26 mouse cellular contexts compared by ENCODE assay signal in genomic region chr7:112831446-112831845, GRCm38 (mm10).
DNase-seq lines count a peak whose midpoint lies in the region; ATAC-seq and TF ChIP-seq lines count a peak whose summit lies in the region.
"Had no signal": no experiment of that assay in that cellular context is flagged by ENCODE, and none has a peak within 500 bp of the region (broad histone marks: within the 10 kb centered on the region; RNA-seq: fewer than 3 reads in every experiment).

No protein-coding gene starts in this region.

- no peaks in the 10 kb centered on the region for H3K36me3 ChIP-seq in forebrain, embryonic 14.5 days (ENCODE audit: control insufficient read depth, insufficient read depth, low read length)
- H3K36me3 ChIP-seq in forebrain, embryonic 16.5 days (ENCODE audit: control insufficient read depth, insufficient read depth), result no peaks in the 10 kb centered on the region
- H3K36me3 ChIP-seq in liver, adult 2 months (ENCODE audit: control insufficient read depth, insufficient read depth, low read length), result no peaks in the 10 kb centered on the region
- H3K36me3 ChIP-seq in liver, embryonic 12.5 days, result no peaks in the 10 kb centered on the region
- no peaks in the 10 kb centered on the region for H3K36me3 ChIP-seq in kidney, adult 2 months (ENCODE audit: control insufficient read depth, insufficient read depth, low read length)
- H3K36me3 ChIP-seq in kidney, postnatal 0 days (ENCODE audit: insufficient read depth, low read length), result no peaks in the 10 kb centered on the region
- H3K36me3 ChIP-seq: embryonic facial prominence, embryonic 13.5 days; forebrain, embryonic 12.5 days; hindbrain, embryonic 12.5 days; midbrain, embryonic 15.5 days; neural tube, embryonic 12.5 days had no signal

- no peak overlapping the region for H3K4me2 ChIP-seq in forebrain, embryonic 14.5 days (ENCODE audit: low read length)
- no peak overlapping the region for H3K4me2 ChIP-seq in forebrain, embryonic 16.5 days (ENCODE audit: low read length)
- H3K4me2 ChIP-seq in liver, embryonic 12.5 days, result no peak overlapping the region
- peak overlapping the region; percentile 2; the same call in 1 of the 2 replicates for H3K4me2 ChIP-seq in kidney, postnatal 0 days (ENCODE audit: low read length)
- H3K4me2 ChIP-seq: embryonic facial prominence, embryonic 13.5 days; forebrain, embryonic 12.5 days; heart, embryonic 12.5 days; hindbrain, embryonic 12.5 days; midbrain, embryonic 15.5 days; neural tube, embryonic 12.5 days had no signal

- H3K9me3 ChIP-seq in forebrain, embryonic 14.5 days (replicated peaks; ENCODE audit: control insufficient read depth, low read length), result no peaks in the 10 kb centered on the region
- H3K9me3 ChIP-seq in forebrain, embryonic 16.5 days (ENCODE audit: control insufficient read depth, low read length), result no peaks in the 10 kb centered on the region
- H3K9me3 ChIP-seq in liver, embryonic 12.5 days (replicated peaks), result no peaks in the 10 kb centered on the region
- H3K9me3 ChIP-seq in kidney, postnatal 0 days (replicated peaks; ENCODE audit: low read length), result no peaks in the 10 kb centered on the region
- H3K9me3 ChIP-seq: embryonic facial prominence, embryonic 13.5 days; forebrain, embryonic 12.5 days; heart, embryonic 12.5 days; hindbrain, embryonic 12.5 days; midbrain, embryonic 15.5 days; neural tube, embryonic 12.5 days had no signal

- no peak for DNase-seq in forebrain, embryonic 14.5 days (ENCODE audit: low spot score)
- DNase-seq in liver, adult 2 months (ENCODE audit: extremely low read depth, low read depth, low spot score), result peak; percentile 78
- peak; percentile 92 for DNase-seq in kidney, adult 2 months
- no peak for DNase-seq in kidney, postnatal 0 days (ENCODE audit: low spot score)
- no peak for DNase-seq in cerebellum, postnatal 14 days
- no peak for DNase-seq in left cerebral cortex, adult 18-20 months (ENCODE audit: low spot score in 2 of 2)
- DNase-seq: adrenal gland, postnatal 10 days; cerebellum, postnatal 36 days; embryo, embryonic 11 days; heart, adult 11 months; heart, postnatal 10 days; layer of hippocampus, postnatal 36 days; lung, adult 2 months; lung, postnatal 14 days; right cerebral cortex, postnatal 14 days had no signal

- peak overlapping the region; percentile 17; the same call in 1 of the 2 replicates for H3K27ac ChIP-seq in forebrain, embryonic 14.5 days (ENCODE audit: low read depth, low read length)
- no peak overlapping the region for H3K27ac ChIP-seq in forebrain, embryonic 16.5 days (ENCODE audit: low read length)
- H3K27ac ChIP-seq in liver, adult 2 months (replicated peaks; ENCODE audit: insufficient read depth, low read depth, low read length), result peak overlapping the region; percentile 27; the same call in 1 of the 2 replicates
- no peak overlapping the region for H3K27ac ChIP-seq in liver, embryonic 12.5 days
- H3K27ac ChIP-seq in kidney, adult 2 months (ENCODE audit: insufficient read depth, low read depth, low read length), result peak overlapping the region; percentile 97
- peak overlapping the region; percentile 75 for H3K27ac ChIP-seq in kidney, postnatal 0 days
- H3K27ac ChIP-seq: embryonic facial prominence, embryonic 13.5 days; forebrain, embryonic 12.5 days; hindbrain, embryonic 12.5 days; layer of hippocampus, adult 2 months; midbrain, embryonic 15.5 days; neural tube, embryonic 12.5 days had no signal

- H3K79me2 ChIP-seq in liver, adult 2 months (ENCODE audit: control insufficient read depth, insufficient read depth, low read length), result no peaks in the 10 kb centered on the region

- ATAC-seq in forebrain, embryonic 14.5 days, result no peak
- ATAC-seq in forebrain, embryonic 16.5 days, result no peak
- no peak for ATAC-seq in liver, embryonic 12.5 days
- peak; percentile 83 for ATAC-seq in kidney, postnatal 0 days (replicated peaks; ENCODE audit: low FRiP score, low read depth)
- ATAC-seq: activated CD4-positive, CD25-positive, alpha-beta regulatory T cell, adult 4 months; midbrain, embryonic 15.5 days had no signal

- no peaks in the 10 kb centered on the region for H3K27me3 ChIP-seq in forebrain, embryonic 14.5 days (replicated peaks; ENCODE audit: control insufficient read depth, insufficient read depth, low read length)
- no peaks in the 10 kb centered on the region for H3K27me3 ChIP-seq in forebrain, embryonic 16.5 days (replicated peaks; ENCODE audit: control insufficient read depth, insufficient read depth, low read length)
- H3K27me3 ChIP-seq in liver, adult 2 months (ENCODE audit: control insufficient read depth, insufficient read depth, low read length), result no peaks in the 10 kb centered on the region
- H3K27me3 ChIP-seq in liver, embryonic 12.5 days (replicated peaks), result no peaks in the 10 kb centered on the region; the same call in 1 of the 2 replicates
- no peaks in the 10 kb centered on the region for H3K27me3 ChIP-seq in kidney, adult 2 months (replicated peaks; ENCODE audit: control insufficient read depth, insufficient read depth, low read length)
- H3K27me3 ChIP-seq in kidney, postnatal 0 days (ENCODE audit: insufficient read depth, low read length), result no peaks in the 10 kb centered on the region
- H3K27me3 ChIP-seq: embryonic facial prominence, embryonic 13.5 days; heart, embryonic 12.5 days; hindbrain, embryonic 12.5 days; midbrain, embryonic 15.5 days; neural tube, embryonic 12.5 days had no signal

- TF ChIP-seq POLR2A in liver, adult 2 months (IDR thresholded peaks at IDR 0.05; ENCODE audit: extremely low read depth, insufficient read depth, low read length), result no peak
- TF ChIP-seq POLR2A in kidney, adult 2 months (IDR thresholded peaks at IDR 0.05; ENCODE audit: low read depth, low read length), result no peak

- no peak overlapping the region for H3K4me3 ChIP-seq in forebrain, embryonic 14.5 days (ENCODE audit: low read depth, low read length)
- no peak overlapping the region for H3K4me3 ChIP-seq in forebrain, embryonic 16.5 days (replicated peaks; ENCODE audit: low read length)
- H3K4me3 ChIP-seq in liver, adult 2 months (ENCODE audit: insufficient read depth, low read depth, low read length), result no peak overlapping the region
- no peak overlapping the region for H3K4me3 ChIP-seq in liver, embryonic 12.5 days
- no peak overlapping the region for H3K4me3 ChIP-seq in kidney, adult 2 months (ENCODE audit: insufficient read depth, low read depth, low read length)
- H3K4me3 ChIP-seq in kidney, postnatal 0 days (replicated peaks; ENCODE audit: low read depth, low read length), result no peak overlapping the region
- H3K4me3 ChIP-seq: embryonic facial prominence, embryonic 13.5 days; erythroblast, embryonic 14.5 days; forebrain, embryonic 12.5 days; heart, embryonic 12.5 days; hindbrain, embryonic 12.5 days; layer of hippocampus, adult 2 months; midbrain, embryonic 15.5 days; neural tube, embryonic 12.5 days had no signal

- H3K4me1 ChIP-seq in forebrain, embryonic 14.5 days (ENCODE audit: control insufficient read depth, insufficient read depth, low read length), result peaks cover 20% of the 10 kb centered on the region
- H3K4me1 ChIP-seq in forebrain, embryonic 16.5 days (replicated peaks; ENCODE audit: control insufficient read depth, insufficient read depth, low read length), result peaks cover 23% of the 10 kb centered on the region
- H3K4me1 ChIP-seq in liver, adult 2 months (ENCODE audit: control insufficient read depth, insufficient read depth, low read length), result peaks cover 24% of the 10 kb centered on the region
- H3K4me1 ChIP-seq in liver, embryonic 12.5 days, result peaks cover 7% of the 10 kb centered on the region; the same call in 1 of the 2 replicates
- peaks cover 60% of the 10 kb centered on the region for H3K4me1 ChIP-seq in kidney, adult 2 months (ENCODE audit: control insufficient read depth, insufficient read depth, low read length)
- H3K4me1 ChIP-seq in kidney, postnatal 0 days (replicated peaks; ENCODE audit: insufficient read depth, low read length), result peaks cover 33% of the 10 kb centered on the region

- 82% methylated on average over 4 of the region's 4 CpGs for WGBS in forebrain, embryonic 14.5 days
- 79% methylated on average over 4 of the region's 4 CpGs for WGBS in forebrain, embryonic 16.5 days
- 23% methylated on average over 4 of the region's 4 CpGs for WGBS in liver, adult 2 months
- WGBS in liver, embryonic 12.5 days (ENCODE audit: insufficient replicate concordance), result 61% methylated on average over 4 of the region's 4 CpGs
- WGBS in kidney, adult 2 months, result 31% methylated on average over 4 of the region's 4 CpGs
- WGBS in kidney, postnatal 0 days, result 47% methylated on average over 4 of the region's 4 CpGs

- TF ChIP-seq CTCF in liver, adult 2 months (IDR thresholded peaks at IDR 0.05; ENCODE audit: low read depth, low read length), result no peak
- no peak for TF ChIP-seq CTCF in kidney, adult 2 months (conservative IDR thresholded peaks at IDR 0.05; ENCODE audit: insufficient read depth, insufficient read length, low read depth, low read length)
- no peak for TF ChIP-seq CTCF in kidney, postnatal 0 days (IDR thresholded peaks at IDR 0.05; ENCODE audit: low read depth)

- H3K9ac ChIP-seq in forebrain, embryonic 14.5 days (ENCODE audit: low read length), result no peak overlapping the region
- H3K9ac ChIP-seq in forebrain, embryonic 16.5 days (replicated peaks; ENCODE audit: low read depth, low read length), result no peak overlapping the region
- H3K9ac ChIP-seq in liver, adult 2 months (ENCODE audit: low read depth, low read length), result no peak overlapping the region
- no peak overlapping the region for H3K9ac ChIP-seq in liver, embryonic 12.5 days
- H3K9ac ChIP-seq in kidney, postnatal 0 days (ENCODE audit: low read depth, low read length), result no peak overlapping the region
- H3K9ac ChIP-seq: embryonic facial prominence, embryonic 13.5 days; forebrain, embryonic 12.5 days; heart, embryonic 12.5 days; hindbrain, embryonic 12.5 days; midbrain, embryonic 15.5 days; neural tube, embryonic 12.5 days had no signal

Comparison
In these comparisons a context has a peak if more than half of its experiments do, and no peak if none do; other contexts are left out.
1. DNase-seq: peak in liver, adult 2 months (single experiment) and kidney, adult 2 months (single experiment); none in forebrain, embryonic 14.5 days (single experiment), kidney, postnatal 0 days (single experiment), cerebellum, postnatal 14 days (0 of 2) and left cerebral cortex, adult 18-20 months (0 of 2).
2. H3K27ac ChIP-seq: peak in forebrain, embryonic 14.5 days (single experiment), liver, adult 2 months (single experiment), kidney, adult 2 months (single experiment) and kidney, postnatal 0 days (single experiment); none in forebrain, embryonic 16.5 days (single experiment) and liver, embryonic 12.5 days (single experiment).